Mouse (Mus musculus) kidney, postnatal 4 days (tissue): ENCODE measurements at regions not wholly inside any gene's neighbourhood (a gene's known extent, or its start where the extent isn't known, plus 50 kb on each side); places are given as distances from the start of the nearest gene placed in this dataset.

ENCODE experiments used
- DNase-seq, 2 experiments: peaks; one replicate each; pipeline ENCODE4 v3.0.0; 2021; ENCODE audit warnings: mixed read lengths in 2 of 2

GRCm38 (mm10) chr9:115704249-115704648 lies 205.0 kb upstream of the Gadl1 start:
- DNase-seq, result peak; percentile 77 to 81

DNA sequence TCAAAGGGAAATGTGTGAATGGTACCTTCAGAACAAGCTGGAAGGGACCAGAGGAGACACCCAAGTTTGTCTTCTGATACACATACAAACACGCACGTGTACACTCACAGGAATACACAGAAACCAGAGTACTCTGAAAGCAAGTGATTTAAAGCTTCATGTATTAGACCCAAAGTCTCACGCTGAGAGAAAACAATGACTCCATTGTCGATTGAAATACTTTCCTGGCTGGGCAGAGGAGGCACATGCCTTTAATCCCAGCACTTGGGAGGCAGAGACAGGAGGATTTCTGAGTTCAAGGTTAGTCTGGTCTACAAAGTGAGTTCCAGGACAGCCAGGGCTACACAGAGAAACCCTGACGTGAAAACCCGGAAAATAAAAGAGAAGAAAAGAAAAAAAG lies 203.5 kb upstream of the Gadl1 start:
- no peak for DNase-seq

DNA sequence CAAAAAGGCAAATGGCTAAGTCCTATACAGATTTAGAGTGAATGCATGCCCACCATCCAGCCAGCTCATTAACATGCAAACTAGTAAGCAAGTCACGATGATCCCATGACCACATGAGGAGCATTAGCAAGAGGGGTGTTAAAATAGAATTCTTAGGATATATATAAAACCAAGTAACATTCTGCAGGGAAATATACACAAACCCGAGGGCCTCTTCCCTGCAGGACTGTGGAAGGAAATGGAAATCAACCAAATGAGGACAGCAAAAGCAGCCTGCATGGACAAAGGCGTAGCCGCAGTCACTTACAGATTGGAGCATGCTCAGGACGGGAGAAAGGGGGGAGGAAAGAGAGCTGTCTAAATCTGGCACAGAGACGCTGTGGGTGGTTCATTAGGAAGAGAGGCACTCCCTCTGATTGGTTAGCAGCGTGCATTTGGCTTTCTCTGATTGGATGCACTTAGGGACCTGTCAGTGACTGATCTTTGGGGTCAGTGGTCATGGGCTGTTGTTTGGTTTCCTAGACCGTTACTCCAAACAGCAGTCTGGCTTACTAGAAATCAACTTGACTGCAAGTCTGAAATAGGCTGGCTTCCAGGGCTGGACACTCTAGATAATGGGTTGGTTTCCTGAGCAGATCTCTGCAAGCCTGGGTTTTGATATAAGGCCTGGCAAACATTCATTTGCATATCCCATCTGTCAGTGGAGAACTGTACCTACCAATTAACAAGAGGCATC lies 200.9 kb upstream of the Gadl1 start:
- peak; percentile 63 to 69 for DNase-seq

DNA sequence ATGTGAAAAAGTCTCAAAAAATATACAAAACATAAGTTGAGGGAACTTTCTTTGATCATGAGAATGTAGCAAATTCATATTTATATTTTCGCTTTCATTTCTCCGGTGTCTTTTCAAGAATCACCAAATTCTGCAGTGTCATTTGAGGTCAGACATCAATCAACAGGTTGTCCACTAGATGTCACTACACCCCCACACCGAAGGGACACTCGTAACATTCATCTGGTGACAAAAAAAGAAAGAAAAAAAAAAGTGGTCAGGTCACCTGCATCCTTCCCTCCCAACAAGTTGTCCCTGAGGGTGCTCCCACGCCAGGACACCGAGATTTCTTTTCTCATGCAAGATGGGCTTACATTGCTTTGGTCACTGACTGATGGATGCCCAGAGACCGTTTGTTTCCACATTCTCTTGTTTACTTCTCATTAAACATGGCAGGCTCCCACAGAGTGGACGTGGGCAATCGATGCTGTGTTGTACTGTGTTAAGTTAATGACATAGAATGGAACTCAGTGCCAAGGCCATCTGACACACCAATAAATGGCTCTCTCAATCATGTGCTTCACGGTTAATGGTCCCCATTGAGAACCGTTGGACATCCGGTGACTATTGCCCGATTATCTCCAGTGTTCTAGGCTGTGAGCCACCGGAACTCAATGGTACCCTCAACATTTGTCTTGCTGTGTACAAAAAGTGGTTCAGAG lies 199.1 kb upstream of the Gadl1 start:
- peak; percentile 51 to 62 for DNase-seq

GRCm38 (mm10) chr9:115720306-115720705 lies 188.9 kb upstream of the Gadl1 start:
- no peak for DNase-seq

DNA sequence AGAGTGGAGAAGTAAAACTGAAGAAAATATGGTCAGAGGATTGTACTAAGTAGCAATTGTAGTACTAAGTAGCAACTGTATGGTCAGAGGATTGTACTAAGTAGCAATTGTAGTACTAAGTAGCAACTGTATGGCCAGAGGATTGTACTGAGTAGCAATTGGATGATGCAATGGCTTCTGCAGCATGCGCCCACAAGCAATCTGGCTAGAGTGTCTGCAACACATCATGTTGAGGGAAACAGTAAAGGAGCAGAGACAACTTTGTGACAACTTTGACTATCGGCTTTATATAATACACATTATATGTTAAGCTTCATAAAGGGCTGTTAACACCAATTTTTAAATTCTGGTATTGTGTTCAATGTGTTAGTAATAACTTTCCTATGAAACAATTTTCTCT lies 188.4 kb upstream of the Gadl1 start:
- no peak for DNase-seq

DNA sequence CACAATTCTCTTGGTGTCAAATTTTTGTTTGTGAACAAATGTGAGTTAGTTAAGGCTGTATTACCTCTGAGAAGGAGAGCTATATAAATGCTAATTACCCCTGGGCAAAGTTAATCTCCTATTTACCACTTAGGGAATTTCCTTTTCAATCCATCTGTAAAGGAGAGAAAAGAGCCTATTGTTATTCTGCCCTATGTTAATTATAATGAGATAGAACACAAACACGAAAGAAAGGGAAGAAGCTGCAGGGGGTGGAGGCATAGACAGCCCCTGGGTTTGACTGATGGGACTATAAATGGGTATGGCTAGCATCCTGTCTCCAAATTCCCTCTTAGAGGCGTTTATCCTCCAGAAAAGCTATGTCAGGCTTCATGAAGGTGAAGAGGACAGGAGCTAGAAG lies 185.2 kb upstream of the Gadl1 start:
- no peak for DNase-seq

- DNase-seq, result peak; percentile 55 to 60
These were observed 181.9 kb upstream of the Gadl1 start for GRCm38 (mm10) chr9:115727361-115727760.

DNA sequence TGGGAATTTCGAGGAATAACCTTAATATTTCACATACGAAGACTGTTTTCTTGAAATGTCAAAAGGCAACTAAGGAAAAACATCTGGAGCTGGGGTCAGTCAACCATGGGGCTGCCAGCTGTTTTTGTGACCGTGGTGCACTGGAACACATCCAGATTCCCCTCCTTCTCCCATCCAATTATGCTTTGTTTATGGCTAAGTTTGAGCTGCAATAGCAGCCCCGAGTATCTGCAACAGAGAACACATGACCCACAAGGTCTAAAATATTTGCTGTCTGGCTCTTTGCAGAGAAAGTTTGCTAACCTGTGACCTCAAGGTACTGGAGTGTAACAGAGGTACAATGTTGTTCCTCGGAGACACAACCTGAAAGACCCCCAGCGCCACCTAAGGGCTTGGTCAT lies 177.7 kb upstream of the Gadl1 start:
- DNase-seq, result peak; percentile 60 to 71

- no peak for DNase-seq
These were observed 176.2 kb upstream of the Gadl1 start for GRCm38 (mm10) chr9:115733104-115733503.

- DNase-seq, result no peak
These were observed 169.3 kb upstream of the Gadl1 start for GRCm38 (mm10) chr9:115739984-115740383.

GRCm38 (mm10) chr9:115746436-115746835 lies 162.8 kb upstream of the Gadl1 start:
- no peak for DNase-seq

DNA sequence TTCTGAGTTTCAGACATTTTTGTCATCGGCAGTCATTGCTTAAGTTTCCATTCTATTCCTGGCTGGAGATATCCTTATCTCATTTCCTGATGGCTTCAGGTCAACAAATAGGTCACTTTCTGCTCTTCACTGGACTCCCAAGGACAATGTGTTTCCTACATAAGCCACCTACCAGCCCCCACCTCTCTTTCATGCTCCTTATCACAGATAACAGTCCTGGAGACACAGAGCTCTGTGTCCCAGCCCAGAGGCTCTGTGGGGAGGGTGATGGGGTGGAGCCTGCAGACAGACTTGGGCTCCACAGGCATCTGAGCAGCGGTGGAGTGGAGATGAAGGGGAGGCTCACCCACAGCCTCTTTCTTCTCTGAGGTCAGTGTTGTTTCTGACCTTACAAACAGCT lies 148.8 kb upstream of the Gadl1 start:
- peak; percentile 21 to 43 for DNase-seq

- DNase-seq, result no peak
These were observed 145.1 kb upstream of the Gadl1 start for GRCm38 (mm10) chr9:115764136-115764535.

- DNase-seq, result no peak
These were observed 142.8 kb upstream of the Gadl1 start for GRCm38 (mm10) chr9:115766471-115766870.

DNA sequence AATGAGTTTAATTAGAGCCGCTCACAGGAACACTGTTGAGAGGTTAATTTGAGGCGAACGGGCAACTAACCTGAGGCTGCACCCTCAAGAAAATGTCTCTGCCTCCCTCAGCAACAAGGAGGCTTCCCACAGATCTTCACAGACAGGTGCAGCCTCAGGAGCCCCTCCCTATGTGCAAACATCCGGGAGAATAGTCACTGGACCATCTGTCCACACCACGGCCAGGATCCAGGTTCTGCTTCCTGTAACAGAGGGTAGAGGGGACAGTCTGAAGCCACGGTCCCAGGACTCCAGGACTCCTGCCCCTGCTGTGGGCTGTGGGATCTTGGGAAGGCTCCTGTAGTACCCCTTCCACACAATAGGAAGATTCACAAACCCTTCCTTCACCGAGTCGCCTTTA lies 134.1 kb upstream of the Gadl1 start:
- no peak for DNase-seq

DNA sequence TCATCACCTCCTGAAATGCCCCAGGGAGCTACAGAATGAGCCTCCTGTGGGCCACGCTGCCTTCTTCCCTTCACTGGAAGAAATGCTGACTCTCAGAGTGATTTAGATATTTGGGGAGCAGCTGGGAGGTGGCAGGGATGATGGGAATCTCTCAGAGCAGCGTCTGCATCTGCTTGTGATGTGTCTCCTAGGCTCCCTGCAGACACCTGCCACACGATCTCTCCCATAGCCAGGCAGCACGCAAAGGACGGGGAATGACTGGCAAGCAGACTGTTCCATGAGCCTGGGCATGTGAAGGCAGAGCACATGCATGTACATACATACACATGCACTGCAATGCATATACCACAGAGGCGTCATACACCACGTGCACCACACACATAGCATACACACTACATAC lies 133.4 kb upstream of the Gadl1 start:
- DNase-seq, result no peak

GRCm38 (mm10) chr9:115777097-115777864 lies 132.0 kb upstream of the Gadl1 start:
- DNase-seq, result no peak

- peak; percentile 22 to 42 for DNase-seq
These were observed 130.4 kb upstream of the Gadl1 start for GRCm38 (mm10) chr9:115778862-115779261.

DNA sequence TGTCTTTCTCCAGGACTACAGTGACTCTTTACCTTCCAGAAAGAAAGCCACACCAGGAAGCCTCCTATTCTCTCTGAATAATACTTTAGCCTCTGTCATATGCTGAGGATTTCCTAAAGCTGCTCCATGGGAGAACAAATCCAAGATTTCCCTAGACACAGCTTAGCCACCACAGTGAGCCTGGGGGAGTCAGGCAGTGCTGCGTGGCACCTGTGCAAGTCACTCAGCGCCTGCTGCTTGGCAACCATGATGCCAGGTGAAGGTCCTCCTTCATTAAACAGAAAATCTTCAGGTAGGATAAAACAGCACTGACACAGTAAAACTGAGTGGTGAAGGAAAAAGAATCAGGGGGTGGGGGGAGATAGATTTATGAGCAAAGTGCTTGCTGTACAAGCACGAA lies 109.9 kb upstream of the Gadl1 start:
- no peak for DNase-seq

- no peak for DNase-seq
These were observed 108.6 kb upstream of the Gadl1 start for GRCm38 (mm10) chr9:115800624-115801023.

GRCm38 (mm10) chr9:115803071-115803470 lies 106.2 kb upstream of the Gadl1 start:
- no peak for DNase-seq

GRCm38 (mm10) chr9:115805224-115805623 lies 104.0 kb upstream of the Gadl1 start:
- no peak for DNase-seq
